Mouse (Mus musculus): Measurements from ENCODE around the gene Tff2.

Gene Tff2

DNA sequence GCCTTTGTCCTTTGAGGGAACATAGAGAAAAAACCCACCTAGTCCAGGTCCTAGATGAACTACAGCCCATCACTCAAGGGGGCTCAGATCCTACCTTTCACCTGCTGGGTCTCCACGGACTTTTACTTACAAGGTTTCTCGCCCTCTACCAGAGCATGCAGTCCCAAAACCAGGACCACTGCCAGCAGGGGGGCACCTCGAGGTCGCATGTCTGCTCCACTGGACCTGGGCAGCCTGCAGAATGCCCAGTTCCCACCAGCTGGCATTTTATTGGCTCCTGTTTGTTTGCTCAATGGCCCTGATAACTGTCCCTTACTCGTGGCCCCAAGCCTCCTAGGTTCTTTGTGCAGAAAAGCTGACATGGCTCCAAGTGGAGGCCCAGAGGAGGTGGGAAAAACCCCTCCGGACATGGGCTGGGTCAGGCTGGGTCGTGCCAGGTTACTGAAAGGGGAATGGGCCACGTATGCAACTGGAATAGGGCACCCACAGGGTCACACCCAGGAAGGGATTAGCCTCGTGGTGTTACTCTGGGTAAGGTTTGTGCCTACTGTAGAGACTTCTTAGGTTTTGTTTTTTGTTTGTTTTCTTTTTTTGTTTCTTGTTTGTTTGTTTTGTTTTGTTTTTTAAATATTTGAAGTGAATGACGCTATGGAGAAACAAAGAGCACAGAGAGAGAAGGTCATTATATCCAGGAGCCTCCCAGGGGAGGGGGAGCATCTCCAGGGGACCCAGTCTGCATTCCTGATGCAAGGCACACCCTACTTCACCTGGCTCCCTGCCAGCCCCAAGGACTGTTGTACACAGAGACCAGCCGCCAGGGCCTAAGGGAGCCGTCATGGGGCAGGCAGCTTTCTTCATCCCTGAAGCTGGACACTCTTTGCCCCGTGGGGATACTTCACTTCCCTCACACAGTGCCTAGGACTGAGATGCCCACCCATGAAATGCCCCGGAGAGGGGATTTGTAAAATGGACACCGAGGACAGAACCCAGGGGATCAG lies at the start of gene Tff2:
TSS of gene Tff2 (minus strand) at position 243 of the 998 bp plus-strand sequence.
- DNase-seq (ENCODE audit: low read depth, low spot score), result no peak

- no peak for DNase-seq (ENCODE audit: low read depth, low spot score)
These were observed 49.3 kb upstream of the Tff2 start for GRCm38 (mm10) chr17:31193360-31193759.

GRCm38 (mm10) chr17:31192663-31193062 lies 48.6 kb upstream of the Tff2 start:
- no peak for DNase-seq (ENCODE audit: low read depth, low spot score)

- no peak for DNase-seq (ENCODE audit: low read depth, low spot score)
These were observed 47.7 kb upstream of the Tff2 start for GRCm38 (mm10) chr17:31191825-31192224.

DNA sequence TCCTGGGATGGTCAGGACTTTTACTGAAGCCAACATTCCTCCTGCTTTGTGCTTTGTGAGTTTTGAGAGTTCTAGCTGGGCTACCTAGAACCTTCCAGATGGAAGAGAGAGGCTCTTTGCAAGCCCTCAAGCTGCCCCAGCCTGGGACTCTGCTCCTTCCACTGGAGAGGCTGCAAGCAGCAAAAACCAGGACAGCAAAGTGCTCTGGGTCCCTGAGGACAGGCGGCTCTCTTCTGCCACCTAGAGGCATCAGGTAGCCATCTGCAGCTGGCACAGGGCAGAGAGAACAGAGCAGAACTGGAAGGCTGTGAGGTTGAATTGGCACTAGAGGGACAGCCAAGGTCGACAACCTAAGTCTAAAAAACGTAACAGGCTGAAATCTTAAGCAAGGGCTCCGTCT lies 43.3 kb upstream of the Tff2 start:
- DNase-seq (ENCODE audit: low read depth, low spot score), result peak; percentile 42

DNA sequence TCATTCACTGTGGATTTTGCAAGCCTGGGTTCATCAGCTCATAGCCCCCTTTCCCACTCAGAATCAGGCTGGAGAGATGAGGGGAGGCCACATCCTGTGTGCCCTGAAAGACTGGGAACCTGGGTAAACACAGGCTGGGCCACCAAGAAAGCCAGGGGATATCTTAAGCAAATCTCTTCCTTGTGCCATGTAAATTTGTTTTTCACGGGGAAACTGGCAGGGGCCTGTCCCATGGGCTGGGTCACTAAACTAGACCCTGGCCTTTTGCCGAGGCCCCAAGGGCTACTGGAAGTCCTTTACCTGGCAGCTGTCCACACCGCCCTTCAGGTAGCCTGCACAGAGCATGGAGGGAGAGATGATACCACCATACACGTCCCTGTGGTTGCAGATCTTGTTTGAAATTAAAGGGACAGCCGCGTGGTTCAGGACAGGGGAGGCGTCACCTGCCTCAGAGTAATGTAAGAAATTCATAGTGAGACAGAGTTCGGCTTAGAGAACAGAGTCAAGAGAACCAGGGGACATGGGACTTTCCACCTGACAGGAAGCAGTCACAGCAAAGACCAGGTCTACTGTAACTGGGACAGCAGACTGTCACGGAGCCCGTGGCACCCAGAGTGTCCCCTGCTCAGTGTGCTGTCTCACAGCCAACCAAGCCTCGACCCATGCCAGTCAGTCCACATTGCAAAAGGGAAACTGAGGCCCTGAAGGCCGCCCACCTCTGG lies 40.3 kb upstream of the Tff2 start:
- no peak for DNase-seq (ENCODE audit: low read depth, low spot score)

DNA sequence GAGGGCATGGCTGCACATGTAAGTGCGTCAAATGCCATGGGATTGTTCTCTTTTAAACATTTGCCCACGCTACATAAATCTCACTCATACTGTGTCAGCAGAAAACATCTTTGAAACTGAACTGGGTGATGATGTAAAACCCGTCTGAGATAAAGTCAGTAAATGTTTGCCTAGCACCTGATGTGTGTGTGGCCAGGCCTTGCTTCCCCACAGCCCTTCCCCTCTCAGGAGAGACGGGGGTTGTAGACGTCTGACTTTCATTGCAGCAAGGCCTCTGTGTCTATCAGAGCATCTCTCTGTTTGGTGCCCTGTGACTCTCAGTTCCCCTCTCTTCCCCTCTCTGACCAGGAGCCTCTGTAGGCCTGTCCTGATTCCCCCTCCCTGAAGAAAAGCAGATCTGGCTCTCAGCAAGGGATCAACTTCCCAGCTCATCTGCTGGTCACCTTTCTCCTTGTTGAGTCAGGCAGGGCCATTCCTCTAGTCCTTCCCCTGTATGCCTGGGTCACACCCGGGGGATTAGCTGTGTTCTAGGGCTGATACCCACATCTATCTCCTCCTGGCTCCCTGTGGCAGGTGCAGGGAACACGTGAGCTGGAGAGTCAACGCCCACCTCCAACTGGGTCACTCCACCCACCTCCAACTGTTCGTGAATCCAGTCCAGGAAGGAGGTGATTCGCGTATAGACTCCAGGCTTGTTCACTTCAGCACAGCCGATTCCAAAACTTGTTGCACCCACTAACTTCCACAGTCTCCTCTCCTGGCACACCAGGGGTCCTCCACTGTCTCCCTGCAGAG lies 39.3 kb upstream of the Tff2 start:
- DNase-seq (ENCODE audit: low read depth, low spot score), result no peak

GRCm38 (mm10) chr17:31181490-31181889 lies 37.4 kb upstream of the Tff2 start:
- no peak for DNase-seq (ENCODE audit: low read depth, low spot score)

DNA sequence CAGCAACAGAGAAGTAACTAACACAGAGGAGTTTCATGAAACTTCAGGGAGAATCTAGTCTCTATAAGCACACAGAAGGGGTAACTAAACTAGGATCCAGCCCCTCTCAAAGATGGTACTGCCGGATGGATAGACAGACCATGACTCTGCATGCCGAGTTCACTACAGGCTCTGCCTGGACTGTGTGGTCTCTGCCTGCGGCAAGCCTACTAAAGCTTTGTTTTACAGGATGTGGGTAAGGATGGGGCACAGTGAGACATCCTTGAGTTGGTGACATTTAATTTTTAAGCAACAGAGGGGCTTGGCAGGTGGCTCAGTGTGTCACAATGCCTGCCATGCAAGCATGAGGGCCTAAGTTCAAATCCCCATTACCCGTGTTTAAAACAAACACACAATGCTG lies 32.2 kb upstream of the Tff2 start:
- DNase-seq (ENCODE audit: low read depth, low spot score), result no peak

DNA sequence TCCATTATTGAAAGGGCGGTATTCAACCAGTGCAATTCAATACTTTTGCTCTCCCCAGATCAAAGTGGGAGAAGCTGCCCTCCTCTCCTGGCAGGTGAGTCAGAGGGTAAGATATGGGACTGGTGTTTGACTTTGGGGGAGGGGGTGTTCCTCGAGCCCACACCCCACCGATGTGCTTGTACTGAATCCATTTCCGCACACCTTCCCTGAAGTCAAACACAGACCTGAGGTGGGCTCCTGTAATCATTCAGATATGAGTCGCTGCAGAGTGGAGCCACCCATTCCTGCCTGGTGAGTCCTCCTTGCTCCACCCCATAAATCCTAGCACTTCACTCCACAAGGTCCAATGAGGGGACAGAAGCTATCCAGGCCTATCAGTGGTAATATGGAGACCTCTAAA lies 25.7 kb upstream of the Tff2 start:
- no peak for DNase-seq (ENCODE audit: low read depth, low spot score)

GRCm38 (mm10) chr17:31165127-31165526 lies 21.0 kb upstream of the Tff2 start, which contains the start of gene Tff1:
Gene Tff1 (minus strand): TSS chr17:31165277.
- DNase-seq (ENCODE audit: low read depth, low spot score), result no peak

- no peak for DNase-seq (ENCODE audit: low read depth, low spot score)
These were observed 19.7 kb upstream of the Tff2 start for GRCm38 (mm10) chr17:31163821-31164220.

- DNase-seq (ENCODE audit: low read depth, low spot score), result no peak
These were observed 18.5 kb upstream of the Tff2 start for GRCm38 (mm10) chr17:31162607-31163006.

GRCm38 (mm10) chr17:31160291-31160690 lies 16.2 kb upstream of the Tff2 start:
- no peak for DNase-seq (ENCODE audit: low read depth, low spot score)

GRCm38 (mm10) chr17:31157921-31158320 lies 13.8 kb upstream of the Tff2 start:
- DNase-seq (ENCODE audit: low read depth, low spot score), result no peak

DNA sequence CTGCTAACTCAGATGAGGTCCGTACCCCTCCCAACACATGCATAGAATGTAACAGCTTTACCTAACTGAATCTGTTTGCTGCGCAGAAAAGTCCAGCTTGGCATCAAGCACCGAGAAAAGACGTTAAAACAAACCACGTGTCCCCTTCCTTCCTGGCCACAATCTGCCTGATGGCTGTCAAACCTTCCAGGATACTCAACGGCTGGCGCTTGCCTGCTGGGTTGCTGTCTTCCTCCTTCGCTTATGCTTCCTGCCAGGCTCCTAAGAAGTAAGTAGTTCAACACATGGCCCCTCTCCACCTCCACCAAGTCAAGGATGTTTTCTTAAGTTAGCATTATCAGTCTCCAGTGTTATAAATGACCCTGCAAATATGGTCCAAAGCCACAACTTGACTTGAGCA lies 9.7 kb upstream of the Tff2 start:
- no peak for DNase-seq (ENCODE audit: low read depth, low spot score)

GRCm38 (mm10) chr17:31152966-31153499 lies 9.0 kb upstream of the Tff2 start:
- no peak for DNase-seq (ENCODE audit: low read depth, low spot score)

GRCm38 (mm10) chr17:31152512-31152911 lies 8.4 kb upstream of the Tff2 start:
- DNase-seq (ENCODE audit: low read depth, low spot score), result no peak

- DNase-seq (ENCODE audit: low read depth, low spot score), result no peak
These were observed 1.9 kb upstream of the Tff2 start for GRCm38 (mm10) chr17:31145998-31146397.

- no peak for DNase-seq (ENCODE audit: low read depth, low spot score)
These were observed 2.0 kb downstream of the Tff2 start for GRCm38 (mm10) chr17:31142116-31142515.

DNA sequence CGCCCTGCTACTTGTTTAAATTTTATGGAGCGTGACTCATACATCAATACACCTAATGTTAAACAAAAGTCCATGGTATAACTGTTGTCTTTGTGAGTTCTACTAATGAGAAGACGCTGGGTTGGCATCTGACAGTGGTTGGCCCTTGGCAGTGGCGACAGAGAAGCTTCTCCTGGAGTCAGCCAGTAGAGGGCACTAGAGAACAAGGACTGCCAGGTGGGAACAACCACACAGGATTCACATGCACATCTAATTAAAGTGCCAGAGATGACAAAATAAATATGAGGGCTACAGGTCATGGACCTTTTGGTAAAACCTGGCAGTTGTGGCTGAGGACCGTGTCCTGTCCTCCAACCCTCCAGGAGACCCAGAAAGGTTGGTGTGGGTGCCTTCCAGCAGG lies 5.7 kb downstream of the Tff2 start:
- peak; percentile 53 for DNase-seq (ENCODE audit: low read depth, low spot score)

DNA sequence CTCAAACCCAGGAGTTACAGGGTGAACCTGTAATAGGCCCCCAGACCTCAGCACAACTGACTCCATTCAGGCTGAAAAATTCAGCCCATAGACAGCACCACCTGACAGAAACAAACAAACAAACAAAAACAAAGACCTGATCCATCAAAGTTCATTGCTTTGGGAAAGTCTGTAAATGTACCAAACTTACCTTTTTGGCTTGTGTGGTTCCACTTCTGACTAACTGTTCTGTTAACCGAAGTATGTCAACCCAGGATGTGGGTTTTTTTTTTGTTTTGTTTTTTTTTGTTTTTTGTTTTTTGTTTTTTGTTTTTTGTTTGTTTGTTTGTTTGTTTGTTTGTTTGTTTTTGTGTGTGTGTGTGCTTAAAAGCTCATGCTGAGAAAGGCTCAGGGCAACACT lies 7.3 kb downstream of the Tff2 start:
- DNase-seq (ENCODE audit: low read depth, low spot score), result no peak

Data from embryo, embryonic 11.5 days (tissue).